Mouse (Mus musculus): Measurements from ENCODE around the gene Abca1. TPM values are rescaled to one million over a fixed set of nuclear protein-coding genes. Genes with fewer than 3 reads are reported as not detected.

The Abca1 gene
- polyA plus RNA-seq, 1 experiment from 2014 or later, result 4.2 TPM

- H3K9me3 ChIP-seq, result no peaks in the 10 kb centered on the region
- no peaks in the 10 kb centered on the region for H3K27me3 ChIP-seq (ENCODE audit: insufficient read depth, poor library complexity, severe bottlenecking)
- 44% methylated on average over 4 of the region's 4 CpGs for WGBS
- H3K4me3 ChIP-seq, result no peak overlapping the region
- DNase-seq (ENCODE audit: low spot score), result no peak
- 0 out of 2 replicates have a peak, but pooled peaks cover 12% of the 10 kb centered on the region for H3K36me3 ChIP-seq
- no peak overlapping the region for H3K27ac ChIP-seq
- no peaks in the 10 kb centered on the region for H3K4me1 ChIP-seq
These were observed 70.7 kb downstream of the Abca1 start for GRCm38 (mm10) chr4:53088999-53089398.

- no peak overlapping the region for H3K4me3 ChIP-seq
- no peaks in the 10 kb centered on the region for H3K9me3 ChIP-seq
- no peaks in the 10 kb centered on the region for H3K27me3 ChIP-seq (ENCODE audit: insufficient read depth, poor library complexity, severe bottlenecking)
- H3K4me1 ChIP-seq, result no peaks in the 10 kb centered on the region
- peaks cover 12% of the 10 kb centered on the region for H3K36me3 ChIP-seq
- H3K27ac ChIP-seq, result no peak overlapping the region
- WGBS, result 61% methylated on average over 2 of the region's 2 CpGs
- DNase-seq (ENCODE audit: low spot score), result no peak
These were observed 73.1 kb downstream of the Abca1 start for GRCm38 (mm10) chr4:53086636-53087035.

- Histone ChIP-seq H3K36me3 (peaks cover 12% of the 10 kb centered on the region), H3K9me3 (no peaks in the 10 kb centered on the region), H3K4me3 (no peak overlapping the region), H3K27me3 (ENCODE audit: insufficient read depth, poor library complexity, severe bottlenecking) (no peaks in the 10 kb centered on the region), H3K27ac (no peak overlapping the region), H3K4me1 (no peaks in the 10 kb centered on the region)
- 54% methylated on average over 4 of the region's 4 CpGs for WGBS
- DNase-seq (ENCODE audit: low spot score), result no peak
These were observed 74.1 kb downstream of the Abca1 start for GRCm38 (mm10) chr4:53085634-53086033.

- no peaks in the 10 kb centered on the region for H3K27me3 ChIP-seq (ENCODE audit: insufficient read depth, poor library complexity, severe bottlenecking)
- no peak for DNase-seq (ENCODE audit: low spot score)
- 88% methylated on average over 2 of the region's 2 CpGs for WGBS
- H3K9me3 ChIP-seq, result no peaks in the 10 kb centered on the region
- H3K4me3 ChIP-seq, result no peak overlapping the region
- H3K4me1 ChIP-seq, result no peaks in the 10 kb centered on the region
- peaks cover 12% of the 10 kb centered on the region for H3K36me3 ChIP-seq
- no peak overlapping the region for H3K27ac ChIP-seq
These were observed 76.6 kb downstream of the Abca1 start for GRCm38 (mm10) chr4:53083071-53083470.

DNA sequence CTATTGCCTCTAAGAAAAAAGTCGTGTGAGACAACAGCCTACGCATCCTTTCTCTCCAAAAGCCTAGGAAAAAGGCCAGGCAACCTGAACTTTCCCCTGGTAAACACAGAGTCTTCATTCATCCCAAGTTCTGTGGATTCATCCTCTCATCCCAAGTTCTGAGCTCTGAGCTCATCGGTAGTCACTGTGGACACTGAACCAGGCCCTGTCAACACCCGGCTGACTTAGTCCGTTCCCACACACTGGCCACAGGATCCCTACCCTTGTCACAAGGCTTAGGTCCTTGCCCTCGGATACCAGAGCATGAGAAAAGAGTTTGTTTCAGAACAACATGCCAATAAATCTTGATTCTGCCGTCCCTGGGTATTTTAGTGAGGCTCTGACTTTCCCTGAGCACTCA, 77.2 kb downstream of the Abca1 start:
- H3K4me1 ChIP-seq, result no peaks in the 10 kb centered on the region
- no peaks in the 10 kb centered on the region for H3K27me3 ChIP-seq (ENCODE audit: insufficient read depth, poor library complexity, severe bottlenecking)
- no peaks in the 10 kb centered on the region for H3K9me3 ChIP-seq
- peaks cover 12% of the 10 kb centered on the region for H3K36me3 ChIP-seq
- no peak overlapping the region for H3K27ac ChIP-seq
- no peak for DNase-seq (ENCODE audit: low spot score)
- WGBS, result 78% methylated on average over 7 of the region's 7 CpGs
- no peak overlapping the region for H3K4me3 ChIP-seq

DNA sequence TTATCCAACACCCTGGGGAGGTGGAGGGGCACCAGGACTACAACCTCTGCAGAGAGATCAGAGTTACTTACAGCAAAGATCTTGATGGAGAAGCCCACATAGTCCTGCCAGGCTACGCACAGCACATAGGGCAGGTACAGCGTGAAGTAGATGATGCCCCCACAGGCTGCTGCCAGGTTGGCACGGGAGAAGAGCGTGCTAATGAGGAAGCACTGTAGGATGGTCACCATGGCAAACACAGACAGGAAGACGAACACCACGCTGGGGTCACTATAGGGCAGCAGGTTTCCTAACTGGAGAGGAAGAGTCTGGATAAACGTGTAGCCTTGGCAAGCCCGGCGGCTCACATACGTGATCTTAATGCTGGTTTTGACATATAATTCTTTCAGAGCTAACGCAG, 77.8 kb downstream of the Abca1 start:
- H3K4me3 ChIP-seq, result no peak overlapping the region
- WGBS, result 85% methylated on average over 11 of the region's 11 CpGs
- H3K9me3 ChIP-seq, result no peaks in the 10 kb centered on the region
- H3K27me3 ChIP-seq (ENCODE audit: insufficient read depth, poor library complexity, severe bottlenecking), result no peaks in the 10 kb centered on the region
- no peak for DNase-seq (ENCODE audit: low spot score)
- no peaks in the 10 kb centered on the region for H3K4me1 ChIP-seq
- H3K27ac ChIP-seq, result no peak overlapping the region
- H3K36me3 ChIP-seq, result peaks cover 17% of the 10 kb centered on the region

DNA sequence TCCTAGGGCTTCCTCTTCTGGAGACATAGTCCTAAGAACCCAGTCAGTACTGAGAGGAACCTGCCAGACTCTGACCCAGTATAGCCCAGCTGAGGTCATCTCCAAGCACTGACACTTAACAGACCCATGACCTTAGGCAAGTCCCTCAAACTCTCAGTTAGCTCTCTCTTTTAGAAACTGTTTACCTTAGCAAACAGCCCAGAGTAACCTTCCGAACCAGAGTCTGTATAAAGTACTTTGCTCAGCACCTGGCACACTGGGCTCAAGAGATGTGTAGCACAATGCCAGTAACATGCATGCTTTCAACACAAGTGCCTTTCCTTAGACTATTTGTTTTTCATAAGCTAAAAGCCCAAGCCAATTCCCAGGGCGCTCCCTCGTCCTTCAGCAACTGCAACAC, 79.4 kb downstream of the Abca1 start:
- Histone ChIP-seq H3K27me3 (ENCODE audit: insufficient read depth, poor library complexity, severe bottlenecking) (no peaks in the 10 kb centered on the region), H3K4me1 (no peaks in the 10 kb centered on the region), H3K9me3 (no peaks in the 10 kb centered on the region), H3K36me3 (peaks cover 28% of the 10 kb centered on the region), H3K27ac (no peak overlapping the region), H3K4me3 (no peak overlapping the region)
- 86% methylated on average over 3 of the region's 3 CpGs for WGBS
- no peak for DNase-seq (ENCODE audit: low spot score)

GRCm38 (mm10) chr4:53078793-53079310, 80.8 kb downstream of the Abca1 start:
- Histone ChIP-seq H3K27ac (no peak overlapping the region), H3K9me3 (no peaks in the 10 kb centered on the region), H3K36me3 (peaks cover 31% of the 10 kb centered on the region), H3K4me1 (no peaks in the 10 kb centered on the region), H3K27me3 (ENCODE audit: insufficient read depth, poor library complexity, severe bottlenecking) (no peaks in the 10 kb centered on the region), H3K4me3 (no peak overlapping the region)
- WGBS, result 86% methylated on average over 2 of the region's 2 CpGs
- no peak for DNase-seq (ENCODE audit: low spot score)

DNA sequence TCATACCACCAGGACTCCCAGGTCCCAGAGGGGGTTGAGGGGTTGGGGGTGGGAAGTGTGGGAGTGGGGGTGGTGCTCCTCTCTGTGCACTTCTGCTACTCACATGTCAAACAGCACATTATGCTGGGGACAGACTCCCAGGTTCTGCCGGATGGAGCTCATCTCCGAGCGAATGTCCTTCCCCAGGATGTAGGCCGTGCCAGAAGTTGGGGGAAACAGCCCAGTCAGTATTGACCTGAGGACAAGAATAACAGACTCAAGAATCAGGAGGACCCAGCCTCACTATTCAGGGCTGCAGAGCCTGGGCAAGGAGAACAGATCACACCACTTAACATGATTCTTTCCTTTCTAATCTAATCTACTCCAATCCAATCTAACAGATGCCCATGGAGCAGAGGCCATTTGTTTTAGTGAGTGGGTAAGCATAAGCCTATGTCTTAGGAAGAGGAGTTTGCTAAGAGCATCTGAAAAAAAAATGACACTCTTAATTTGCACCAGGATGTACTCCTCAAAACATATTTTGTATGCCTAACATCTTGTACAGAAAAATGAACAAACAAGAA, 82.8 kb downstream of the Abca1 start:
- no peaks in the 10 kb centered on the region for H3K9me3 ChIP-seq
- H3K27ac ChIP-seq, result no peak overlapping the region
- H3K4me1 ChIP-seq, result no peaks in the 10 kb centered on the region
- 83% methylated on average over 4 of the region's 4 CpGs for WGBS
- no peak for DNase-seq (ENCODE audit: low spot score)
- no peak overlapping the region for H3K4me3 ChIP-seq
- peaks cover 36% of the 10 kb centered on the region for H3K36me3 ChIP-seq
- no peaks in the 10 kb centered on the region for H3K27me3 ChIP-seq (ENCODE audit: insufficient read depth, poor library complexity, severe bottlenecking)

DNA sequence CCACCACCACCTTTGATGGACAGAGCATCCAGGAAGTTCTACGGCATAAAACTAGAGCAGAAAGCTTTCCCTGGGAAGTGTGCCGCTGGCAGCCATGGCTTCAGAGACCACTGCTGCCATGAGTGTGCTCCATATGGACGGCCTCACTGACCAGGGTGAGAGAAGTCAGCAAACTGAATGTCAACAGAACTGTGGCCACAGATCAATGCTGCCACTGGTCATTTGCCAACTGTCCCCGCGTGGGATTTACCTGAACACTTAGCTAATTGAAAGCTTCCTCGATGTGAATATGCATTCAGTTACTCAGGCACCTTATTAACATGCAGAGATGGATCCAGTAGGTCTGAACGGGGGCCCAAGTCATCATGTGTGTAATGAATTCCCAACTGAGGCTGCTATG, 86.7 kb downstream of the Abca1 start:
- no peaks in the 10 kb centered on the region for H3K9me3 ChIP-seq
- H3K36me3 ChIP-seq, result peaks cover 45% of the 10 kb centered on the region
- H3K4me3 ChIP-seq, result no peak overlapping the region
- no peaks in the 10 kb centered on the region for H3K4me1 ChIP-seq
- H3K27ac ChIP-seq, result no peak overlapping the region
- no peaks in the 10 kb centered on the region for H3K27me3 ChIP-seq (ENCODE audit: insufficient read depth, poor library complexity, severe bottlenecking)
- 90% methylated on average over 7 of the region's 7 CpGs for whole genome bisulfite sequencing
- DNase-seq (ENCODE audit: low spot score), result no peak

DNA sequence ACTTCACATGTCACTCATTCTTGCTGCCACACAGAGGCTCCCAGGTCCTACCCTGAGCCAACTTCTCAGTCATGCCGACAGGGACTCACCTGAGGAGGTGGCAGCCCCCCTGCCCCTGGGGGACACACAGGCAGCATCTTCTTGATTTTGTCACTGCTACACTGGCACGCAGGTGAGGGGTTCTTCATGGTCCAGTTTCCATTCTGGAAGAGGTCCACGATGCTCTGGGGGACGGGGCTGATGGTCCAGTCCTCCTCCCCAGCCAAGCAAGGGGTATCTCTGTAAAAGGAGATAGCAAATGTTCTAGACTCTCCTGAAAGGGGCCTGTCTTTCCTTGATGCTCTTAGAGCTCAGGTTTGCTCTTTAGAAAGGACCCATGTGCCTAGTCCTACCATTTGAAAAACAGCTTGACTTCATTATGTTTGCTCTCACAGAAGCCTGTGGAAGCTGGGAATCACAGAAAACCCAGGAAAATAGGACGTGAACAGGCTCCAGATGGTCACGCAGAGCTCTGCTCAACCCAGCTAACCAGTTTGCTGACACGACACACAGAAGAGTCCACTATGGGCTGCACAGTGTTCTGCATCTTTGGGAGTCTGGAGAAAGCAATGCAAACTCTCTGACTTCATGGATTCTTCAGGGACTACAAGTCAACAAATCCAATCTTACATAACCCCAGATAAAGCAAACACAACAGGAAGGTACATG, 97.2 kb downstream of the Abca1 start:
- Histone ChIP-seq H3K27me3 (ENCODE audit: insufficient read depth, poor library complexity, severe bottlenecking) (no peaks in the 10 kb centered on the region), H3K4me1 (no peaks in the 10 kb centered on the region), H3K36me3 (peaks cover 16% of the 10 kb centered on the region), H3K4me3 (no peak overlapping the region), H3K27ac (no peak overlapping the region), H3K9me3 (no peaks in the 10 kb centered on the region)
- WGBS, result 79% methylated on average over 7 of the region's 7 CpGs
- no peak for DNase-seq (ENCODE audit: low spot score)

DNA sequence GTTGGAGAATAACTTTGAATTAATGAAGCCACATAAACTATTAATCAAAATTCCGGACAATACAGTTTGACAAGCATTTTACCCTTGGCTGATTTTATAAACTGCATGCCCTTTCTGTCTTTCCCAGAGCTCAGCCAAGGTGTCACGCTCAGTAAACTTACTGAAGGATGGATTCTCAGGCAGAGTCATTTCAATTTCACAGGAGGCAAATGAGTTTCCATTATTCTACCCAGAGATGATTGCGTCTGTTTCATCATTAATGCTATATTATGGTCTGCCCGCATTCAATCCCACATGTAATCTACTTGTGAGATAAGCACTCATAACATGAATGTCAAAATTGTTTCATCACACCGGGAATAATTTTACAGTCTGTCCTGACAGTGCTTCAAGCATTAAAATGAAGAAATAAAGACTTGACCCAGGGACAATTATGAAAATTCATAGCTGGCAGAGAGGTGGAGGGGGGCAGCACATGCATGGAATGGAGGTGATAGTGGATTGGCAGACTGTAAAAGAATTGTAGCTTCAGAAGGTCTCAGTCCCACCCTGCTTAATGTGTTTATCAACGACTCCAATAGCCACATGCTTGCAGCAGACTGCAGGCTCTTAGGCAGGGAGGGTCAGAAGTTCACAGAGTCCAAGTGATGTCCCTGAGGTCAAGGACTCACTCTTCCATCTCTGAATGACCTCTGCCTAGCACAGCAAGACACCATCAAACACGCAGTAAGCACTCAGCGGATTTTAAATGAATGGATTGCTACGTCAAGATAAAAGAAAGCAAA, 113.3 kb downstream of the Abca1 start:
- H3K27ac ChIP-seq, result no peak overlapping the region
- H3K4me1 ChIP-seq, result peaks cover 8% of the 10 kb centered on the region
- no peaks in the 10 kb centered on the region for H3K27me3 ChIP-seq (ENCODE audit: insufficient read depth, poor library complexity, severe bottlenecking)
- peaks cover 18% of the 10 kb centered on the region for H3K36me3 ChIP-seq
- 71% methylated on average over 9 of the region's 9 CpGs for WGBS
- no peak for DNase-seq (ENCODE audit: low spot score)
- H3K4me3 ChIP-seq, result no peak overlapping the region
- H3K9me3 ChIP-seq, result no peaks in the 10 kb centered on the region

DNA sequence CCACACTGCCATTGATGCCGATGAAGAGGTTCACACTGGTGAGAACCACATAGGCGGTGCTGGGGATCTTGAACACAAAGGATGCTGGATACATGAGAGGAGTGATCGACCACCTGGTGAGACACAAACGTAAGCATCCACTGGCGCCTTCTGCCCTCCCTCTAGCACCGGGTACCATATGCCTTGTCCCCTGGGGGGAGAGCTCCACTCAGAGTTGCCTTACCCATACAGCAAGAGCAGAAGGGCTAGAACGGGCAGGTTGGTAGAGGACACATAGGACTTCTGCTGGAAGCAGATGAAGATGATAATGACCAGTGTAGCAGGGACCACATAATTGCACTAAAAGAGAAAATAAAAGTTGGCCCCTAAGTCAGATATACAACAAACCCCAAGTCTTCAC, 113.9 kb downstream of the Abca1 start:
- Histone ChIP-seq H3K27me3 (ENCODE audit: insufficient read depth, poor library complexity, severe bottlenecking) (no peaks in the 10 kb centered on the region), H3K9me3 (no peaks in the 10 kb centered on the region), H3K36me3 (peaks cover 18% of the 10 kb centered on the region), H3K4me1 (peaks cover 8% of the 10 kb centered on the region), H3K4me3 (no peak overlapping the region), H3K27ac (no peak overlapping the region)
- no peak for DNase-seq (ENCODE audit: low spot score)
- WGBS, result 83% methylated on average over 7 of the region's 7 CpGs
